Mouse (Mus musculus) right cerebral cortex, adult 18-20 months (tissue): ENCODE measurements around the gene Wdfy3.
"Not testable (repeated sequence)": the region's sequence is repeated elsewhere in the genome, so short reads cannot be mapped to it uniquely, and the experiment has no call there.

Experiments
- DNase-seq: peaks from one replicate; pipeline ENCODE4 v3.0.0; 2022; ENCODE audit warnings: mixed read lengths

Gene Wdfy3

DNA sequence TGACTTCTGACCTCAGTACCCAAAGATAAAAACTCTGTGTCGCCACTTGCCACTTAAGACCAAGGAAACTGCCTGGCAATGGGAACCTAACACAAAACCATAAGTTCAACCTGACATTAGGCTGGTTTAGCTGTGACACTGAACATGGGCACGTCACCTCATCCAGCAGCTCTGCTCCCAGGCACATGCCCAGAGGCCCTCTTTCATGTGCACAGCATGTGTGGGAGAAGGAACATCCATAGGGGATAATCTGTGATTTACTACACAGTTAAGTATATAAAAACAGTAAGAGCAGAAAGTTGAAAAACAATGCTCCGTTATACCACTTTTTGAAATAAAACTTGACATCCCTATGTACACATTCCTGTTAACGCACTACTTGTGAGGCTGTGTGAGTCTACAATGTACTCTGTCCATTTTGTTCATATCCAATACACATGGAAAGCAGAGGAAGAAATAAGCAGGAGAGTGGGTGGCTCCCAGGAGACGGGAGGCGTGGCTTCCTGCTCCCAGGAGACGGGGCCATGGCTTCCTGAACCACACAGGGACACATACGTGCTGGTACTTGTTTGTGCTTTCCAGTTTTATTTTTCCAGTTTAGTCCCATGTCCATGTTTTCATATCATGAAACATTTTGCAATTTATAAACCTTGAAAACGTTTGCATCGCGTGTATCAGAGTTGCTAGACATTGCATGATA, 73.5 kb downstream of the Wdfy3 start:
- DNase-seq = no peak

DNA sequence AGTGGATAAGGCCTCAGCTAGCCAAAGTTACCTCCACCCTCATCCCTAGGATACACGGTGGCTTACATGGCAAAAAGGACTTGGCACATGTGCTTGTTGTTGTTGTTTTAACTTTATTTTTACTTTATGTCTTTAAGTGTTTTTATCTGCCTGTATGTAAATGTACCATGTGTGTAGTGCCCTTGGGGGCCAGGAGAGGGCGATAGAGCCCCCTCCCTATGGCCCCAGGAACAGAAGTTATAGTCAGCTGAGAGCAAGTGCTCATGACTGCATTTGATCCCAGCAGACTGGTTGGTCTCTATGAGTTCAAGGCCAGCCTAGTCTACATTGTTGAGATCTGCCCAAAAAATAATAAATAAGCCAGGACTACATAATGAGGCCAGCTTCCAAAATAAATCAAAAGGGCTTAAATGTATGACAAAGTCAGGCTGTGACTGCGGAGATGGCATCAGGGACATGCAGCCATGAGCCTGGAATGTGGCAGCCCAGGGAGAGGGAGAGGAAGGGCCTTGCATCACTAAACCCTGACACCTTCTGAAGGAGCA, 74.2 kb downstream of the Wdfy3 start:
- DNase-seq = no peak

- DNase-seq = no peak
These were observed 75.7 kb downstream of the Wdfy3 start for GRCm38 (mm10) chr5:101993996-101994395.

- DNase-seq = no peak
These were observed 76.6 kb downstream of the Wdfy3 start for GRCm38 (mm10) chr5:101992969-101993670.

GRCm38 (mm10) chr5:101990298-101990845, 79.3 kb downstream of the Wdfy3 start:
- no peak for DNase-seq

DNA sequence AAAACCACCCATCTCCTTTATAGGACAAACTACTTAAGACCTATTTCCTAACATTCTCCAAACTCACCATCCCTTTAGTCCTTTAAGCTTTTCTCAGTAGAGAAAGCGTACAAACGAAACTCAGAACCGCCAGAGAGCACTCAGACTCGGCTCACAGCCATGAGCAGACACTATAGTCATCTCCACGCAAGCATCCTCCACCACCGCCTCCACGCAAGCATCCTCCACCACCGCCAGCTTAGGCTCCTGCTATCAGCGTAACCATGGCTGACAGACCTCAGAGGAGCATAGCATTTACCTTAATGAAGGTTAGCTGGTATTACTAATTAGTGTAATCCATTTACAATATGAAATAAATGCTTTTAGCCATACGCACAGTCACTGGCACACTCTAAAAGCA, 81.2 kb downstream of the Wdfy3 start:
- DNase-seq = peak; percentile 37

DNA sequence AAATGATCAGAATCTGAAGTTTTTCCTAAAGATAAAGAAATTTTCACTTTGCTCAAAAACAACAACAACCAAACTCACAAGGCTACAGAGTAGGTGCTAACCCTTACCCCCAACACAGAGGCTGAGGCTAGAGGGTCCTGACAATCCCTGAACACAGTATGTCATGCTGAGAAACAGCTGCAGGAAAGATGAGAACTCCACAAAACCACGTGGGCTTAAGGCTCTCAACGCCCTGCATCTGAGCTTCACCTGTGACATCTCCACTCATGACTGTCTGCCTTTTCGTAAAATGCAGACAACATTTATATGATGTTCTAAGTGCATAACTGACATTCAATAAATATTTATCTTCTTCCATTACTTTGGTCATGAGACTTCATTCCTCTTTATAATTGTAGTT, 83.0 kb downstream of the Wdfy3 start:
- DNase-seq = no peak

GRCm38 (mm10) chr5:101982239-101982638, 87.5 kb downstream of the Wdfy3 start:
- no peak for DNase-seq

DNA sequence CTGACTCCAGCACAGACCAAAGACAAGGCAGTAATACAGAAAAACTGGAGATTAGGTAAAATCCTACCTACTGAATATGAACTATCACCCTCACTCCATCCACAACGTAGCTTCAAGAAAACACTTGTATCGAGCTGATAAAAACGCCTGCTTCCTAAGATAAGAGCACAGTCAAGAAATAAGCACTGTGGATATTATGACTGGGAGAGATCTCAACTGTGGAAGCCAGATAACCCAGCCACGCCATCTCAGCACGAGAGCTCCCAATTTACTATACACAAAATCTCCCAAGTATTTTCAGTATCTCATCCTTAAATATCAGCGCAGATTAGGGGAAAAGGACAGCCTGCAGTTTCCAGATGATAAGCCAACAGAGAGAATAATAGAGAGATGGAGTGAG, 90.1 kb downstream of the Wdfy3 start:
- DNase-seq = no peak

- not testable (repeated sequence) for DNase-seq
These were observed 97.1 kb downstream of the Wdfy3 start for GRCm38 (mm10) chr5:101972594-101972993.

DNA sequence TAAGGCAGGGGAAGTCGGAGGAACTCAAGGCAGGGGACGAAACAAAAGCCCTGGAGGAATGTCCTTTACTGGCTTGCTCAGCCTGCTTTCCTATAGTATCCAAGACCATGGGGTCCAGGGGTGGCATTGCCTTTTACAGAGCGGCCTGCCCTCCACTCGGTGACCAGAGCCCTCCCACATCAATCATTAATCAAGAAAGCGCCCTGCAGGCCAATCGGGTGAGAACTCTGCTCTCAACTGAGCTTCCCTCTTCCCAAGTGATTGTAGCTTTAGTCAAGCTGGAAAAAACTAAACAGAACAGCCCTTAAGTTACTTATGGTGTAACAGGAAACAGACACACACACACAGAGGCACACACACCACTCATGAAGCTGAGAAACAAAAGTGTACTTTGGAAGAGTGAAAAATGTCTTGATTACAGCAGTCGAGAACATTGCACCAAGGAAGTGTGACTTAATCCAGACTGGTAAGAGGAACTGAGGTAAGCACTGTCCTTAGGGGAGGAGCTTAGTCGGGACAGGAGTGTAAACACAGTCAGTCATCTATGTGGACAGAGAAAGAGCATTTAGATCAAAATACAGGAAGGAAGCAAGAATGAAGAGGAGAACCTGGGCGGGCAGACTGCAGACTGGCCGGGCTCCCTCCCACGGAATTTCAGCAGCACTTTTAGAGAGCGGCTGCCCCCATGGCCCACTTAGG, 101.4 kb downstream of the Wdfy3 start:
- DNase-seq = no peak

- DNase-seq = no peak
These were observed 101.9 kb downstream of the Wdfy3 start for GRCm38 (mm10) chr5:101967832-101968152.

- DNase-seq = peak; percentile 23
These were observed 106.9 kb downstream of the Wdfy3 start for GRCm38 (mm10) chr5:101962824-101963223.

DNA sequence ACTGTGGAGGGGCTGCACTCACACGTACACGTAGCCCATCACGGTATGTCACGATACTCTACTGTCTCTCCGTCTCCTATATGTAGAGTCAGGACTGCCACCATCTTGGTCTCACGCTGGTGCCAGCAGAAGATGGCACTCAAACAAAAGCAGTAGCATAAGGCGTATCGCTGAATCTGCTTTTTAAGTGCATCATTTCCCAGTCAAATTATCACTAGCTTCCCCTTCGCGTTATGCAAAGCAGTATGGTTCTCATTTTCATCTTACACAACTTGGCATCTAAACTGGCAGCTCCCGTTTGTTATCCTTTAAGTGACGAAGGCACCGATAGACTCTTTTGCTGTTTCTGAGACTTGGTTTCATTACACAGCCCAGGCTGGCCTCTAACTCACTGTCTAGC, 110.4 kb downstream of the Wdfy3 start:
- no peak for DNase-seq

- DNase-seq = no peak
These were observed 110.8 kb downstream of the Wdfy3 start for GRCm38 (mm10) chr5:101958941-101959340.

GRCm38 (mm10) chr5:101957419-101957818, 112.3 kb downstream of the Wdfy3 start:
- DNase-seq = no peak

GRCm38 (mm10) chr5:101954393-101955340, 115.1 kb downstream of the Wdfy3 start:
- DNase-seq = peak; percentile 17

- DNase-seq = no peak
These were observed 117.8 kb downstream of the Wdfy3 start for GRCm38 (mm10) chr5:101951918-101952317.

GRCm38 (mm10) chr5:101949323-101949722, 120.4 kb downstream of the Wdfy3 start:
- DNase-seq = no peak

- no peak for DNase-seq
These were observed 121.1 kb downstream of the Wdfy3 start for GRCm38 (mm10) chr5:101948641-101949040.

- DNase-seq = no peak
These were observed 124.0 kb downstream of the Wdfy3 start for GRCm38 (mm10) chr5:101945731-101946130.

GRCm38 (mm10) chr5:101937909-101938596, 131.7 kb downstream of the Wdfy3 start:
- no peak for DNase-seq
